ENCODE assay signal across 12 mouse cellular contexts in genomic region chr2:160313595-160314007, GRCm38 (mm10). TPM values are rescaled to one million over a fixed set of nuclear protein-coding genes. Genes with fewer than 3 reads are reported as not detected.
DNase-seq lines count a peak whose midpoint lies in the region; ATAC-seq and TF ChIP-seq lines count a peak whose summit lies in the region.
"Had no signal": no experiment of that assay in that cellular context is flagged by ENCODE, and none has a peak within 500 bp of the region (broad histone marks: within the 10 kb centered on the region; RNA-seq: fewer than 3 reads in every experiment).

No protein-coding gene starts in this region.

- no peaks in the 10 kb centered on the region for H3K4me1 ChIP-seq in hindbrain, postnatal 0 days (ENCODE audit: insufficient read depth, low read length)
- H3K4me1 ChIP-seq in hindbrain, embryonic 14.5 days (replicated peaks; ENCODE audit: control insufficient read depth, insufficient read depth, low read length) = 0 out of 2 replicates have a peak, but pooled peaks cover 6% of the 10 kb centered on the region

- no peak overlapping the region for H3K9ac ChIP-seq in hindbrain, postnatal 0 days (replicated peaks; ENCODE audit: low read length)
- H3K9ac ChIP-seq in hindbrain, embryonic 14.5 days = no peak overlapping the region

- DNase-seq in hindbrain, postnatal 0 days (ENCODE audit: low spot score) = peak; percentile 11
- no peak for DNase-seq in hindbrain, embryonic 14.5 days (ENCODE audit: low spot score)
- DNase-seq in right cerebral cortex, postnatal 25 days = peak; percentile 43
- no peak for DNase-seq in right cerebral cortex, postnatal 4 days
- peak; percentile 26 for DNase-seq in fat pad, adult 2 months (ENCODE audit: extremely low read depth, low read depth, low spot score)
- no peak for DNase-seq in Muller cell, postnatal 12 days (ENCODE audit: inconsistent ontology term)
- DNase-seq: heart, postnatal 14 days; kidney, adult 18-20 months; left cerebral cortex, postnatal 4 days had no signal

- WGBS in hindbrain, postnatal 0 days = 28% methylated on average over 12 of the region's 12 CpGs
- WGBS in hindbrain, embryonic 14.5 days = 37% methylated on average over 12 of the region's 12 CpGs

- no peaks in the 10 kb centered on the region for H3K27me3 ChIP-seq in hindbrain, postnatal 0 days (ENCODE audit: insufficient read depth, low read length)
- H3K27me3 ChIP-seq in hindbrain, embryonic 14.5 days (ENCODE audit: control insufficient read depth, insufficient read depth, low read length) = no peaks in the 10 kb centered on the region

- no peak for TF ChIP-seq CTCF in hindbrain, postnatal 0 days (IDR thresholded peaks at IDR 0.05; ENCODE audit: low read depth)

- no peak overlapping the region for H3K4me3 ChIP-seq in hindbrain, postnatal 0 days (ENCODE audit: low read length)
- no peak overlapping the region for H3K4me3 ChIP-seq in hindbrain, embryonic 14.5 days (replicated peaks; ENCODE audit: low read length)

- H3K4me2 ChIP-seq in hindbrain, postnatal 0 days (ENCODE audit: low read depth, low read length) = no peak overlapping the region
- H3K4me2 ChIP-seq in hindbrain, embryonic 14.5 days (replicated peaks) = no peak overlapping the region

- no peaks in the 10 kb centered on the region for H3K36me3 ChIP-seq in hindbrain, postnatal 0 days (ENCODE audit: insufficient read depth, low read length)
- no peaks in the 10 kb centered on the region for H3K36me3 ChIP-seq in hindbrain, embryonic 14.5 days (replicated peaks; ENCODE audit: control insufficient read depth, insufficient read depth)

- no peak for ATAC-seq in hindbrain, postnatal 0 days
- ATAC-seq in hindbrain, embryonic 14.5 days (ENCODE audit: low FRiP score) = no peak
- no peak for ATAC-seq in monocyte, adult 5-6 weeks (replicated peaks; ENCODE audit: insufficient number of reproducible peaks, low FRiP score, low TSS enrichment, poor library complexity, severe bottlenecking)
- ATAC-seq: midbrain, embryonic 16.5 days had no signal

- H3K9me3 ChIP-seq in hindbrain, postnatal 0 days (ENCODE audit: low read length) = no peaks in the 10 kb centered on the region
- no peaks in the 10 kb centered on the region for H3K9me3 ChIP-seq in hindbrain, embryonic 14.5 days (ENCODE audit: control insufficient read depth, low read length)

- H3K27ac ChIP-seq in hindbrain, postnatal 0 days = no peak overlapping the region
- H3K27ac ChIP-seq in hindbrain, embryonic 14.5 days = no peak overlapping the region

RNA-seq across cellular contexts. Expression of gene Gm826, which starts 20.4 kb away (rescaled TPM):
- 1.1 TPM in 1 of 2 replicates, not detected in the other for total RNA-seq in hindbrain, postnatal 0 days (2014; rRNA removed)
- polyA plus RNA-seq in hindbrain, postnatal 0 days (2015; fragmentation: Nextera tagmentation; extraction: Ambion mirVana) = not detected in 2 replicates
- 0.36 TPM in 1 of 2 replicates, not detected in the other for polyA plus RNA-seq in hindbrain, embryonic 14.5 days (2014; fragmentation: Nextera tagmentation; extraction: Ambion mirVana)
- 0.87 TPM in 1 of 3 replicates, not detected in the others for total RNA-seq in monocyte, adult 5-6 weeks (2017)
- polyA plus RNA-seq: forebrain, embryonic 11.5 days; midbrain, embryonic 16.5 days had no signal

RNA-seq across cellular contexts. Expression of gene Mafb, which starts 53.3 kb away (rescaled TPM):
- 12.4 and 19.4 TPM in 2 replicates for total RNA-seq in hindbrain, postnatal 0 days (2014; rRNA removed)
- 13.9 and 14.6 TPM in 2 replicates for polyA plus RNA-seq in hindbrain, postnatal 0 days (2015; fragmentation: Nextera tagmentation; extraction: Ambion mirVana)
- polyA plus RNA-seq in hindbrain, embryonic 14.5 days (2014; fragmentation: Nextera tagmentation; extraction: Ambion mirVana) = 25.1 and 29.0 TPM in 2 replicates
- 12.9 to 19.7 TPM (median 18.0 TPM) in 3 replicates for total RNA-seq in monocyte, adult 5-6 weeks (2017)

Comparison
In these comparisons a context has a peak if more than half of its experiments do, and no peak if none do; other contexts are left out.
1. DNase-seq: peak in hindbrain, postnatal 0 days (single experiment), right cerebral cortex, postnatal 25 days (single experiment) and fat pad, adult 2 months (single experiment); none in hindbrain, embryonic 14.5 days (single experiment), right cerebral cortex, postnatal 4 days (single experiment) and Muller cell, postnatal 12 days (single experiment).